Mouse (Mus musculus) gastrocnemius, postnatal 10 days (tissue): ENCODE results near the gene Bnipl. TPM values are rescaled to one million over a fixed set of nuclear protein-coding genes. Genes with fewer than 3 reads are reported as not detected.

Experiments used
- DNase-seq: peaks from one replicate; pipeline ENCODE4 v3.0.0; 2021; ENCODE audit warnings: mixed read lengths
- long read RNA-seq, 2 experiments: library from polyadenylated mRNA; stranded (forward); transcript quantifications; one replicate each; pipeline ENCODE4 v2.0.0; 2021
- total RNA-seq, 2 experiments: library from RNA; stranded (reverse); gene quantifications; 2 replicates each; pipeline ENCODE4 v1.2.3; 2021

The Bnipl gene
- not detected for total RNA-seq
- long read RNA-seq, experiment 1, result 0 reads
- long read RNA-seq, experiment 2, result 0 reads

DNA sequence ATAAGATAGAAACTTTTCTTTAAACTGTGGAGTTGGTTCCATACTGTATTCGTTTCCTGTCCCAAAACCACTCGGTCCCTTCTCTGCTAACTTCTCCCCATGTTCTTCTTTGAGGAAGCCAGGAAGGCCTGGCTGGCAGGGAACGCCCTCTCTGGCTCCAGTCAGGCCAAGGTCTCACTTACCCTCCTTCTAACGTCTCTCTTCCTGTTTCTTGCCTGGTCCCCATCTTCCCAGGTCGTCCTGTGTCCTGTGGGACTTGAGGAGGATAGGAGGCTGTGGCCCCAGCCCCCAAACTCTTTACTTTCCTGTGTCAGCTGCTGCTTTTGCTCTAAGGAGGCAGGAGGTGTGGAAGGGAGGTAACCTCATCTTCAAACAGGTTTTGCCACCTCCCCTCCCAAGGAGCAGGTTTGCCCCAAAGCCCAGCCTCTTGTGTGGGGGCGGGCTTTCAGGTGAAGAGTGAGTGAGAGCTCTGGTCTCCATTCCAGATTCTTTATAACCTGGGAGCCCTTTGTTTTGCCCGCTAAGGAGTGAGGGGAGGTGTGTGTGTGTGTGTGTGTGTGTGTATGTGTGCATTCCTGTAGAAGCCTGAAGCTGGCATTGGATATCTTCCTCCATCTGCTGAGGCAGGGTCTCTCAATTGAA, at the start of gene Bnipl:
Gene Bnipl, minus strand, starts transcription at position 411 of the 642 bp plus-strand sequence.
- DNase-seq, result no peak

DNA sequence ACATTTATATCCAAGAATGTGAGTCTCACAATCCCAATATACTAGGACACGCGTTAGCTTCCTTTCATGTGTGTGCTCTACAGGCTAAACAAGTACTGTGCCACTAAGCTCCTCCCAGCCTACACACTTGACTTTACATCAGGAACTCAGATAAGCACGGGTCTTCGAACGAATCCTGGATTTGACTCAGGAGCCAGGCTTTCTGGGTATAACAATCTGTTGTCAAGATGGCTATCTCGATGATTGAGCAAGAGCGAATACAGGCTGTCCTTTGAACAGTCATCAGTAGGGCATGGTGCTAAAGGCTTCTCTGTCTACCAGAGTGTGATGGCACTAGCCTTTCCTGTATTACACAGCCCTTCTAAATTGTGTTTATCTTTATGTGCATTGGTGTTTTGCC, 47.0 kb upstream of the Bnipl start:
- no peak for DNase-seq

DNA sequence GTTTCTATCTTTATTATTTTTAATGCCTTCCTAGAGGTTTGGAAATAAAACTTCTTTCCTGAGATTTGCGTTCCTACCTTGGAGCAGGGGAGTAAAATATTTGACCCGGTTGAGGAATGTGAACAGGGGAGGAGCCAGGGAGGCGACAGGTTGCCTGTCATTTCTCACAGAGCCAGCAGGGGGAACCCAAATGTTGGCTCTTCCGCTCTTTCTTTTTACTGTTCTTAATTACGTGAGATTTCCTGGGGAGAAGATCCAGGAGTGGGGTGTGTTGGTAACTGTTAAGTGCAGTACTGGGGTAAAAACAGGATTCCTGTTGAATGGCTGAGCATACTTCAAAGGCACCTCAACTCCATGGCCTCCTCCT, 45.1 kb upstream of the Bnipl start:
- DNase-seq, result no peak

DNA sequence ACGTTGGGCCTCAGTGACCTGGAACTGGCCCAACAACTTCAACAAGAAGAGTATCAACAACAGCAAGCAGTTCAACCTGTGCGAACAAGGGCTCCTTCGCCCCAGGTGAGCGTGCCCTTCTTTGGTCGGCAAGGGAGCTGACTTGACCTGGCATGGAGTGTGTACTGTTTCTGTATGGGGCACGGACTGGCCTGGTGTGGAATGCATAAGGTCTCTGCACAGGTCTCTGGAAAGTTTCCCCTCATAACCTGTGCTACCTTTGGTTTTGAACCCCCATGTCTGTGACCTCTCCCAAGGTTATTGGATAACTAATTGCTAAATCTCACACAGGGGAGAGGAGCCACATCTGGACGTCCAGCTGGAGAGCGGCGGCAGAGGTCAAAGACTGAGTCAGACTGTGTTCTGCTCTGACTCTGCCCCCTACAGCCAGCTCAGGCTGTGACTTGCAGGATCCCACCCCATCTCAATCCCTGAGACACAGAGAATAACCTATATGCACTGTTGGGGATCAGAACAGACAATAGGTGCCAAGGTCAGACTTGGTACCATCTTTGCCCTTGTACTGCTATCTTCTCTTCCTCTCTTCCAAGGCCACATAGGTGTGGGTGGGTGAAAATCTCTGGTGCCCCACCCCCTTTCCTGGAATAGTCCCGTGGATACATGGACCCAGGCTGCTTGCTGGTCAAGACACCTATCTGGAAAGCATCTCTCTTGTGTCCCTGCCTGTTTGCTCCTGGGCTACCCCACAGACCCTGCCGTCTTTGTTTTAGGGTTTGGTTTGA, 44.5 kb upstream of the Bnipl start:
- DNase-seq, result no peak

DNA sequence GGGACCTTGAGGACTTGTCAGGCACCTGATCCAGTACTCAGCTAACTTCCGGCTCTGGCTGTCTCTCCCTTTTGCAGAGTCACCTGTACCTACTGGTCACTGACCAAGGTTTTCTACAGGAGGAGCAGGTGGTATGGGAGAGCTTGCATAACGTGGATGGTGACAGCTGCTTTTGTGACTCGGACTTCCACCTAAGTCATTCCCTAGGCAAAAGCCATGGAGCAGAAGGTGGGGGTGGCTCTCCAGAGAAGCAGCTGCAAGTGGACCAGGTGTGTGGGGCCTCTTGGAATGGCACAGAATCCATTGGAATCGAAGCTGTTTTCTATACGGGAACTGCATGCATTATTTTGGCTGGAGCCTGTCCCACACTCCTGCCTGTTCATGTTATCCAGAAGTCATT, 43.7 kb upstream of the Bnipl start:
- no peak for DNase-seq

DNA sequence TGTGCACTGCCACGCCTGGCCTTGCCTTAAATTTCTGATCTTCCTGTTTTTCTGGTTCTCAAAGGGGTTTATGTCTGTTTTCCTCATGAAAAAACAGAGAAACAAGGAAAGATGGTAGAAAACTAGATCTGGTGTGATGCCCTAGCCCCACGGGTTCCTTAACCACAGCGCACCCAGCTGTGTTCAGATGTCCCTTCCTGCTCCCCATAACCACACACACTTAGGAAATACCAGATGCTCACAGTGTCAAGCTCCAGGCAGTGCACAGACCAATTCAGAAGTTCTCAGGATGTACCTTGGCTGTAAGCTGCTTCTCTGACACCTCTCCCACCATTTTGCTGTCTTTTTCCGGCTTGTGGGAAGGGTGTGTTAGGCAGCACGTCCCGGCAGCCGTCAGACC, 43.3 kb upstream of the Bnipl start:
- DNase-seq, result no peak

DNA sequence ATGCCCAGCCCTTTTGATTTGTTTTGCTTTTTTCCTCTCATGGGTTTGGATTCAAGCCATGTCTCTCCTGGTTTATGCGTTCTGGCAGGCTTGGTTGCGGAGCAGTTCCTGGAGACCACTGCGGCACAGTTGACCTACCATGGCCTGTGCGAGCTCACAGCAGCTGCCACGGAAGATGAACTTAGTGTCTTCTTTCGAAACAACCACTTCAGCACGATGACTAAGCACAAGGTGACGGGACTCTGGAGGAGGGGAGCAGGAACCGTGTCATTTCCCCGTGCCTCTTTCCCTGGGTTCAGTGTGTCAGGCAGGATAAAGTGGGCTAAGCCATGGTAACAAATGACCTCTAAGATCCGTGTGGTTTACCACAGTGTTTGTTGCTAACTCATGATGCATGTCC, 42.5 kb upstream of the Bnipl start:
- no peak for DNase-seq

DNA sequence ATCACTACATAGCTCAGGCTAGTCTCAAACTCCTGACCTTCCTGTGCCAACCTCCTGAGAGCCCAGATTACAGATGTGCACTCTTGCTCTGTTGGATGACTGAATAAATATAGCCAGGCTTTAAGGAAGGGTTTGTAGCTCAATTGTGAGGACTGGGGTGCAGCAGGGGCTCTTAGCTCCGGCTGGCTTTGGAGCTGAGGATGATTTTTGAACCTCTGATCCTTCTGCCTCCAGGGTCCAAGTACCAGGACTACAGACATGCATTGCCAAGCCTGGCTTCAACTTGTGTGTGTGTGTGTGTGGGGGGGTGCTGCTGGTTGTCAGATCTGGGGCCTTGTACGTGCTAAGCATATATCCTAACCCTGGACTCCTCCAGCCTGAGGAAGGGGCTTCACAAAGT, 41.9 kb upstream of the Bnipl start:
- no peak for DNase-seq

DNA sequence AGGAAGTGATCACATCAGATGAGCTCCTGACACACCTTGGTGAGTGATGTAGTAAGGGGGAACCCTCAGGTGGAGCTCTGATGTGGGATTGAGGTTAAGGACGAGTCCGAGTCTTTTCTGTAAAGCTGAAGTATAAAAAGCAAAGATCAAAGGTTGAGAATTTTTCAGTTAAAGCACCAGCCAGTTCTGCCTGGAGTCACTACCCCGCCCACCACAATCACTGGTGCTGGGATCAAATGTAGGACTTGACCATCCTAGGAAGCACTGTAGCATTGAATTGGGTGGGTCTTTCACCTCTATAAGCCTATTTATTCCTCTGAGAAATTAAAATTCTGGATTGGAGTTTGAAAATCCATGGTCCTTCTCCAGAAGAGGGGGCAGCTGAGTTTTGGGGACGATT, 40.0 kb upstream of the Bnipl start:
- DNase-seq, result no peak

DNA sequence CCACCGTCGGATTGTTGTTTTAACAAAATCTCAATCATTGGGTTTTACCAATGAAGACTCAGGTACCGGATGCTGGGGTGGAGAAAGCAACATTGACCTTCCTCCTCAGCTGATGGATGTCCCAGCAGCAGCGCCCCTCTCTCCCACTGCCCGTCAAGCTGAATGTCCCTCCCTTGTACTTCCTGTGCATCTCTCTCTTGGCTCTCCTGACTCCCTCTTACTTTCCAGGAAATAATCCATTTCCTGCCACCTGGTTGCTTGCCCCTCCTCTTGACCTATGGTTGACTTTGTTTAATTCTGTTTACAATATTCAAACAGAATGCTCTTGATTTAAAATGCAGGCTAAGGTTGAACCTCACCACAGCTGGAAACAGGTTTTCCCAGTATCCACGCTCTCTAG, 39.2 kb upstream of the Bnipl start:
- no peak for DNase-seq

DNA sequence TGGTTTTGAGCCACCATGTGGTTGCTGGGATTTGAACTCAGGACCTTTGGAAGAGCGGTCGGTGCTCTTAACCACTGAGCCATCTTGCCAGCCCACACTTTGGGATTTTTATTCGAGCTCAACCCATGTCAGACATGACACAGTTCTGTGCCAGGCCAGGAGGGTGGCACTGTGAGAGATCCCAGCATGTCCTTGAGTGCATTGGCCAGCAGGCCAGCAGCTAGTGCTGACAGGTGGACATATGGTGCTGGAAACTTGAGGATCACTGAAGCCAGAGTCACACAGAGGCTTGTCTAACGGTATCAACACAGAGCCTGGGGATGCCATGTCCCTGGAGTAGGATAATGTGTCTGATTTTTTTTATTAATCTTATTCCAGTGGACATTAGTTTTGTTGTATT, 38.4 kb upstream of the Bnipl start:
- no peak for DNase-seq

DNA sequence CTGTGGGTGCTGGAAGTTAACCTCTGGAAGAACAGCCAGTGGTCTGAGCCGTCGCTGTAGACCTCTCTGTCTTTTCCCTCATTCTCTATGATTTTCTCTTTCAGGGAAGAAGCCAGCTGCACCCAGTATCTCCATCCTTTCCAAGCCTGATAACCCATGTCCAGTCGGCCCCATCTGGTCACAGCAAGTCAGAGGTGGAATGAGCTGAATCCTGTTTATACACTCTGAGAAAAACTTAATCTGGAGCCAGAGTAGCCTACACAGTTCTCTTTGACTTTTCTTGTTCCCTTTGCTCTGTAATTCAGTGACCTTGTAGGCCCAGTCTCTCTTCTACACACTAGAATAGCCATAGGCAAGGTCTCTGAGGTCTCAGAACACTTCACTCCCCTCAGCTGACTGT, 36.5 kb upstream of the Bnipl start:
- DNase-seq, result no peak

DNA sequence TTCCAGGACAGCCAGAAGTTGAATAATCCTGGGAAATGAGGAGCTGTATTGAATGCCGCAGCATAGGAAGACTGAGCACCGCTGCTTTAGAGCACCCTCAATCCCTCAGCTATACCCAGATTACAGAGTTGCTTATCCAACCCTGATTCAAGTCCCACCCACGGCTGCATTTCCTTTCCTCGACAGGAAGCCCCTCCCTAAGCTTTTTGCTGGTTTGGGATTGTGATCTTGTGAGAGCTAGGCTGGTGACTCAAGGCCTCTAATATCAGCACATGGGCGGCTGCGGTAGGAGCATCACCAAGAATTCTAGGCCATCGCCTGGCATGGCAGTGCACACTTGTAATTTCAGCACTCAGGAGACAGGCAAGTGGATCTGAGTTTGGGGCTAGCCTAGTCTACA, 35.5 kb upstream of the Bnipl start:
- no peak for DNase-seq

DNA sequence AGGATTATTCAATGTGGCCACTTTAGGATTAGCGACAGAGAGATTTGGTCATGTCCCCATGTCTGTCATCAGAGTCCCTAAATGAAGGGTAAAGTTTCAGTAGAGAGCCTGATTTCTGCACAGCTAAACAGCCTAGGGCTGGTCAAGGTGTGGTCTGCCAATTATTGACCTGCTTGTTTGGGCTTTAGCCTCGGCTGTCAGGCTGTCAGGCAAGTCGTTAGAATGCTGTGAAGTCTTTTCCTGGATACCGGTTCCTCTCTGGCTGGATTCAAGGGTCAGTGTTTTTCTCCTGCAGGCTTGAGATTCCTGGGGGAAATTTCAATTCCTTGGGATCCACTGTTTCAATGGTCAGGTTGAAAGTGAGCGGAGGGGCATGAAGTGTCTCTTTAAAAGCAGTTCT, 35.0 kb upstream of the Bnipl start:
- no peak for DNase-seq

DNA sequence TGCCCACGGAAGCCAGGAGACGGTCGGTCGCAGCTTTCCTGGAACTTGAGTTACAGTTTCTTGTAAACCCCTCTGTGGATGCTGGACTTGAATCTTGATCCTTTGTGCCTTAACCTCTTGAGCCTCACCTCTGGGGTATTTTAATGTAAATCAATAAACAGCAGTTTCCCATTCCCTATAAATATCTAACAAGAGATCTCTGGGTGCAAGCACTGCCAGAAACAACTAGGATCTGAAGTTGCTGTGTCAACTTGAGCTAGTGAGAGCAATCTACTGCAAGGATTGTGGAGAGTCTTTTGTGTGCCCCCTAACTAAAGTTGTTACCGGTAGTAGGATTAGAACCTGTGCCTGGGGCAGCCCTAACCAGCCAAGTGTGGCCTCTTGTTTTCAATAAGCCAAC, 34.4 kb upstream of the Bnipl start:
- no peak for DNase-seq

DNA sequence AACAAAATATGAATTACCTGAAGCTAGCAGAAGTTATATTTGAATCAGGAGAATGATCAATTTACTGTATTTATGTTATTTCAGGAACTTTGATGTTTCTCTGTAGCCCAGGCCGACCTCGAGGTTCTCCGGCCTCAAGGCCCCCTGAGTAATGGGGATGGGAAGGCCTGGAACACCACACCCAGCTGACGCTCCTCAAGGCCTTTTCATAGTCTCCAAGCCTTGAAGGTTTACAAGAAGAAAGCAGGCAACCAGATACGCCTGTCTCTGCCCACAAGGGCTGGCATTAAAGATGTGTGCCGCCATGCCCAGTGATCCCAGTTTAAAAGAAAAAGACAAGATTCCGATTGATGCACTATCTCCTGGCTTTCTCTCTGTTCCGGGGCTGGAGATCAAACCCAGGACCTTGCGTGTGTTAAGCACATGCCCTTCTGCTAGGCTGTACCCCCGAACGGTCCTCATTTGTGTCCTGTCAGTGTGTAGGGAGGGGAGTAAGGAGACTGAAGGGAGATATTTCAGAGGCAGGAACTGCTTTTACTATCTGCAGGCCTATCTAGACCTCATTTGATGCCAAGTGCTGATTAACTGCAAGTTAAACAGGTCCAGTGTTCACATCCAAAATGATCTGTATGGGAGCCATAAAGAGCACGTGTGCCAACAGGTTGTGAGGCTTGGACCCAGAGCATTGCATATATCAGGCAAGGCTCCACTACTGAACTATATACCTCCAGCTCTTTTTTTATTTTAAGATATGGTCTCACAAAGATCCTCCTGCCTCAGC, 33.7 kb upstream of the Bnipl start:
- no peak for DNase-seq

DNA sequence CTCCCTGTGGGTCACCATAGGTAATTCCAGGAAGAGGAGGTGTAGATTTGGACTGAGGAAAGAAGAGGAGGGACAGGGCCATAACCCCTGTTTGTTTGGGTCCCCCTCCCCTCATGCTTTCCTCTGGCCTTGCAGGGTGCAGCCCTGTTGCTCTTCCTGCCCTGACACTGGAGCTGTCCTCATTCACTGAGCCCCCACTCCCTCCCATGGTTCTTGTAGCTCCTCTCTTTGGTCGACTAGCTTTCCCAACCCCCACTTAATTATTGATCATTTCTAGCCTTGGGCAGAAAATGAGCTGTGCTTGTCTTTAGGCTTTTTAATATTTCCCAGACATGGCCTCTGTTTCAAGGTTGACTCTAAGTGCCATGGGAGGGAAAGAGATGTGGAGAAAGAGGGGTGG, 33.1 kb upstream of the Bnipl start:
- DNase-seq, result no peak

DNA sequence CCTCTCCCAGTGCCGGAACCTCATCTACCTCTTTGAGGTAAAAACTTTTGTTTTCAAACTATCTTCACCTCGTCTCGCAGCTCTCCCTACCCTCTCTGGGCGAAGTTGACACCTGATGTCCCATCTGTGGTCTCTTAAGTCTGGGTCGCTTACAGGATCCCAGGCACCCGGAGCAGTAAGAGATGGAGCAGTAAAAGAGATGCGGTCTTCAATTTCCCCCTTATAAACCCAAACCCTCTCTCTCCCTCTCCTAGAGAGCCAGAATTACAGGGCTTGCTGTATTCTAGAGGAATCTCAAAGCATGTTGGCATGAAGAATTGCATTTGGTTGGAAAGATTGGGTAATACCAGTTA, 32.6 kb upstream of the Bnipl start:
- no peak for DNase-seq

DNA sequence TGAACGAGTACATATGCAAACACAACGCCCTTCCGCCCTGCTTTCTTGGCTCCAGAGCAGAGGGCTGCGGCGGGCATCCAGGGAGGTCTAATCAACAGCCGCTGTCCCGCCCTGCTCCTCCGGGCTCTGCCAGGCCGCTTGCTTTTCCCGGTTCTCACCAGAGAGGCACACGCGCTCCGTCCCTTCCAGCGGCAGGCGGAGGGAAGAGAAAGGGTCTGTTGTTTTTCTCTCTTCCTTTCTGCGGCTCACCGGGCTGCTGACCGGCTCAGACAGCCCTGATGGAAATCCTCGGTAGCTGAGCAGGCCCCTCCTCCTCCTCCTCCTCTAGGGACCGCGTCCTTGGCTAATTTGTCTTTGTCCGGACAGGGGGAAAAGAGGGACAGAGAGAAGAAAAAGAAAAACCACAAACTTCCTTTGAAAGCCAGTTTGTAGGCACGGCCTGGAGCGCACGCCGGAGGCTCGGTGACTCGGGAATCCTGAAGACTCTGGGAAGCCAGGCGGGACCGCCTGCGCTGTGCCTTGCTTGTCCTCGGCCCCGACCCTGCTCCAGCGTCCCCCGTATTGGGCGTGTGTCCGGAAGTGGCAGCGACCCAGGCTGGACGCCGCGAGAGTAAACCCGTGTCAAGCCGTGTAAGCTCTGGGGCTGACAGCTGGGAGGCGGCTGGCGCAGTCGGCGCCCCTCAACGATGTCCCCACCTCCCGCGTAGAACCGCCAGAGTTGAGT, 32.0 kb upstream of the Bnipl start:
- peak; percentile 82 for DNase-seq

DNA sequence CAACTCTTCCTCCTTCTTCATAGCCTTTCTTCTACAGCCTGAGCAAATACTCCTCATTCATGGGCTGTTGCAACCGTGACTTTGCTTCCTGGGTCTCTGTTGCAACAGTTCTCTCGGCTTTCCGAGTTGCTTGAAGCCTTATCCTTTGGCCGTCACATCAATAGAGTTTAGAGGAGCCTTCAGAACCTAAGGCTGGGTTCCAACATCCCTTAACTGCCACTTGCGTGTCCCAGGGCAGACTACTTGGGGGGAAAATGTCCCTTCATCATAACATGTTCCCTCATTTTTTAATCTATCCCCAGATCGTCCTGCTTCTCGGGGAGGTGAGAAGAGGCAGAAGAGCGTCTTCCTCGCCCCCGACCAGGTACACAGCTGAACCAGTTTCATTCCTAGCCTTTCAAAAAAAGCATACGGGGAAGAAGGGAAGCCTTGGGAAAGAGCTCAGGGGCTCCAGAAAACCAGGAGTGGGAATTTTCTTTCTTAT, 31.4 kb upstream of the Bnipl start:
- no peak for DNase-seq

DNA sequence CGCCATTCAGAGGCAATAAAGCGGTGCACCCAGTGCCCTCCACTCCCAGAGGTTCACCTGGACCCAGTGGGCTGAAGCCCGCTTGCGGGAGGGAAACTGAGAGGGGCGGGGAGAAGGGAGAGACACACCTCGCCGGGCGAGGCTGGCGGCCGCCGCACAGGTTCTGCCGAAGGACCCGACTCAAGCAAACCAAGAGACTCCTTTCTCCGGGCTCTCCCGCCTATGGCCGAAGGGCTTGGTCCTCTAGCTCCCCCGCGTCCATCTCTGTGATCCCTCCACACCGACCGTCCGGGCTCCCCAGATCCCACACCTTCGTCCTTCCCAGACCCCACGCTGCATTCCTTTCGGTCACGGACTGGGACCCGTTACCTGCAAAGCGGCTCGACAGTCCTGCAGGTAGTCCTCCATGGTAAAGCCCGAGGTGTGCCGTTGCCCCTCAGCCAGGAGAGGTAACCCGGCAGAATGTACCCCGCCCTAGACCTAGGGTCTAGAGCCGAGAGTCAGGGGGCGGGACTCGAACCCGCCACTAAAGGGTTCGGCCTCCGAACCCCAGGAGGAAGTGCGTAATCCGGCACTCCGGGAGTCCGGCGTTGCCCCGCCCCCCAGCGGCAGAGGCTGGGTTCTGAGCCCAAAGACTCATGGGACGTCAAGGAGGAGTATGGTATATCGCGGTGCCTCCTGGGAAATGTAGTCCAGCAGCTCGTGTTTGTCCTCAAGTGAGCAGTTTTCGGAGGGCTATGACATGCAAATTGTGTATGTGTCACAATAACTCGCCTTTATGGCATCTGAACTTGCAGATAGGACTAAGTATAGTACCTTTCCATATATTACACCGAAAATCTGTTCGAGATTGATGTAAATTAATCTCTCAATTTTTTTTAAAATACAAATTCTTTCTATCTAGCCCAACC, 30.5 kb upstream of the Bnipl start, which contains the start of the genes Mindy1 and Prune1:
Gene Mindy1, plus strand, starts transcription at position 130 of the 911 bp plus-strand sequence.
Gene Prune1, minus strand, starts transcription at position 861 of the 911 bp plus-strand sequence.
- DNase-seq, result peak; percentile 99
